Mouse (Mus musculus) hindbrain, embryonic 12.5 days (tissue): ENCODE measurements around the gene Gan. TPM values are rescaled to one million over a fixed set of nuclear protein-coding genes. Genes with fewer than 3 reads are reported as not detected.

Experiments used
- ATAC-seq: fragments of 200-750 bp; cut with Nextera tagmentation; 2 replicates; pipeline ENCODE4 v1.8.0; 2017; ENCODE audit warnings: moderate TSS enrichment; ENCODE audit not compliant: low FRiP score
- H3K27ac ChIP-seq: fragments of 300-500 bp; sonication (generic); 2 replicates; pipeline ENCODE4 v1.5.1; 2016; ENCODE audit warnings: mild to moderate bottlenecking
- H3K27me3 ChIP-seq: fragments of 300-500 bp; sonication (generic); 2 replicates; pipeline ENCODE4 v1.6.1; 2016; ENCODE audit warnings: mild to moderate bottlenecking
- H3K36me3 ChIP-seq: fragments of 300-500 bp; sonication (generic); 2 replicates; pipeline ENCODE4 v1.6.1; 2016; ENCODE audit warnings: mild to moderate bottlenecking
- H3K4me1 ChIP-seq: fragments of 300-500 bp; sonication (generic); 2 replicates; pipeline ENCODE4 v1.6.1; 2016
- H3K4me2 ChIP-seq: fragments of 300-500 bp; sonication (generic); replicated peaks from 2 replicates; pipeline ENCODE4 v1.6.1; 2016; ENCODE audit warnings: mild to moderate bottlenecking
- H3K4me3 ChIP-seq: fragments of 300-500 bp; sonication (generic); 2 replicates; pipeline ENCODE4 v1.5.1; 2016; ENCODE audit warnings: mild to moderate bottlenecking
- H3K9ac ChIP-seq: fragments of 300-500 bp; sonication (generic); 2 replicates; pipeline ENCODE4 v1.6.1; 2016; ENCODE audit warnings: mild to moderate bottlenecking, moderate library complexity
- H3K9me3 ChIP-seq: fragments of 300-500 bp; sonication (generic); replicated peaks from 2 replicates; pipeline ENCODE4 v1.6.1; 2016; ENCODE audit warnings: mild to moderate bottlenecking
- WGBS: fragments of 180-500 bp; shearing (Covaris S2); methylation state at CpG from one replicate; pipeline ENCODE4 v1.1.7; 2016; 5-methylcytosine and 5-hydroxymethylcytosine counted together
- polyA plus RNA-seq: library from polyadenylated mRNA; unstranded; fragments of >200 nt; fragmentation: Nextera tagmentation; extraction: Ambion mirVana; gene quantifications from 2 replicates; pipeline ENCODE4 v1.2.1, GENCODE M21; 2016

The Gan gene
- polyA plus RNA-seq, 1 experiment from 2014 or later, result 3.1 TPM

GRCm38 (mm10) chr8:117209150-117209549 lies 51.2 kb downstream of the Gan start:
- Histone ChIP-seq H3K9ac (no peak overlapping the region), H3K4me2 (no peak overlapping the region), H3K4me3 (no peak overlapping the region), H3K9me3 (no peaks in the 10 kb centered on the region), H3K4me1 (no peaks in the 10 kb centered on the region), H3K36me3 (peaks cover 13% of the 10 kb centered on the region), H3K27me3 (no peaks in the 10 kb centered on the region), H3K27ac (no peak overlapping the region)
- 95% methylated on average over 12 of the region's 12 CpGs for WGBS
- no peak for ATAC-seq

GRCm38 (mm10) chr8:117212100-117212499 lies 54.2 kb downstream of the Gan start:
- no peak overlapping the region for H3K4me2 ChIP-seq
- H3K9ac ChIP-seq, result no peak overlapping the region
- no peak for ATAC-seq
- no peaks in the 10 kb centered on the region for H3K4me1 ChIP-seq
- WGBS, result 91% methylated on average over 11 of the region's 11 CpGs
- H3K36me3 ChIP-seq, result 0 out of 2 replicates have a peak, but pooled peaks cover 15% of the 10 kb centered on the region
- no peak overlapping the region for H3K27ac ChIP-seq
- no peaks in the 10 kb centered on the region for H3K27me3 ChIP-seq
- H3K9me3 ChIP-seq, result no peaks in the 10 kb centered on the region
- H3K4me3 ChIP-seq, result no peak overlapping the region

- no peak for ATAC-seq
- Histone ChIP-seq H3K27me3 (no peaks in the 10 kb centered on the region), H3K27ac (no peak overlapping the region), H3K4me3 (no peak overlapping the region), H3K4me2 (no peak overlapping the region), H3K36me3 (0 out of 2 replicates have a peak, but pooled peaks cover 11% of the 10 kb centered on the region), H3K4me1 (no peaks in the 10 kb centered on the region), H3K9ac (no peak overlapping the region), H3K9me3 (no peaks in the 10 kb centered on the region)
- WGBS, result 95% methylated on average over 2 of the region's 2 CpGs
These were observed 59.8 kb downstream of the Gan start for GRCm38 (mm10) chr8:117217724-117218123.

GRCm38 (mm10) chr8:117222396-117222795 lies 64.5 kb downstream of the Gan start:
- WGBS, result 82% methylated on average over 6 of the region's 6 CpGs
- Histone ChIP-seq H3K4me3 (no peak overlapping the region), H3K27me3 (no peaks in the 10 kb centered on the region), H3K27ac (no peak overlapping the region), H3K9ac (no peak overlapping the region), H3K4me1 (0 out of 2 replicates have a peak, but pooled peaks cover 3% of the 10 kb centered on the region), H3K9me3 (no peaks in the 10 kb centered on the region), H3K4me2 (no peak overlapping the region), H3K36me3 (no peaks in the 10 kb centered on the region)
- ATAC-seq, result no peak

GRCm38 (mm10) chr8:117224630-117225029 lies 66.7 kb downstream of the Gan start:
- Histone ChIP-seq H3K4me3 (peak overlapping the region; percentile 25), H3K4me1 (0 out of 2 replicates have a peak, but pooled peaks cover 3% of the 10 kb centered on the region), H3K27me3 (no peaks in the 10 kb centered on the region), H3K36me3 (no peaks in the 10 kb centered on the region), H3K9ac (peak overlapping the region; percentile 35; the same call in 1 of the 2 replicates), H3K4me2 (peak overlapping the region; percentile 46), H3K9me3 (no peaks in the 10 kb centered on the region), H3K27ac (no peak overlapping the region)
- 12% methylated on average over 9 of the region's 9 CpGs for WGBS
- peak; percentile 78 for ATAC-seq

GRCm38 (mm10) chr8:117226306-117226705 lies 68.4 kb downstream of the Gan start:
- ATAC-seq, result no peak
- H3K4me1 ChIP-seq, result 0 out of 2 replicates have a peak, but pooled peaks cover 3% of the 10 kb centered on the region
- no peak overlapping the region for H3K9ac ChIP-seq
- H3K9me3 ChIP-seq, result no peaks in the 10 kb centered on the region
- no peak overlapping the region for H3K4me3 ChIP-seq
- WGBS, result 85% methylated on average over 12 of the region's 12 CpGs
- no peaks in the 10 kb centered on the region for H3K27me3 ChIP-seq
- no peak overlapping the region for H3K4me2 ChIP-seq
- no peaks in the 10 kb centered on the region for H3K36me3 ChIP-seq
- no peak overlapping the region for H3K27ac ChIP-seq

GRCm38 (mm10) chr8:117227339-117227738 lies 69.4 kb downstream of the Gan start:
- Histone ChIP-seq H3K9me3 (no peaks in the 10 kb centered on the region), H3K27me3 (no peaks in the 10 kb centered on the region), H3K36me3 (no peaks in the 10 kb centered on the region), H3K4me1 (0 out of 2 replicates have a peak, but pooled peaks cover 3% of the 10 kb centered on the region), H3K27ac (no peak overlapping the region), H3K4me2 (no peak overlapping the region), H3K4me3 (no peak overlapping the region), H3K9ac (no peak overlapping the region)
- 90% methylated on average over 2 of the region's 2 CpGs for WGBS
- ATAC-seq, result no peak

- H3K4me1 ChIP-seq, result no peaks in the 10 kb centered on the region
- no peak overlapping the region for H3K4me3 ChIP-seq
- 85% methylated on average over 7 of the region's 7 CpGs for WGBS
- H3K36me3 ChIP-seq, result no peaks in the 10 kb centered on the region
- ATAC-seq, result no peak
- H3K27me3 ChIP-seq, result no peaks in the 10 kb centered on the region
- H3K4me2 ChIP-seq, result no peak overlapping the region
- no peaks in the 10 kb centered on the region for H3K9me3 ChIP-seq
- no peak overlapping the region for H3K9ac ChIP-seq
- H3K27ac ChIP-seq, result no peak overlapping the region
These were observed 75.3 kb downstream of the Gan start for GRCm38 (mm10) chr8:117233199-117233598.

GRCm38 (mm10) chr8:117236531-117236930 lies 78.6 kb downstream of the Gan start:
- Histone ChIP-seq H3K9ac (no peak overlapping the region), H3K4me1 (no peaks in the 10 kb centered on the region), H3K4me3 (no peak overlapping the region), H3K4me2 (no peak overlapping the region), H3K36me3 (no peaks in the 10 kb centered on the region), H3K9me3 (no peaks in the 10 kb centered on the region), H3K27ac (no peak overlapping the region), H3K27me3 (no peaks in the 10 kb centered on the region)
- no peak for ATAC-seq
- 96% methylated on average over 4 of the region's 4 CpGs for WGBS

GRCm38 (mm10) chr8:117240326-117240725 lies 82.4 kb downstream of the Gan start:
- Histone ChIP-seq H3K4me3 (no peak overlapping the region), H3K9me3 (no peaks in the 10 kb centered on the region), H3K27ac (no peak overlapping the region), H3K9ac (no peak overlapping the region), H3K4me1 (no peaks in the 10 kb centered on the region; the same call in 1 of the 2 replicates), H3K27me3 (no peaks in the 10 kb centered on the region), H3K36me3 (no peaks in the 10 kb centered on the region), H3K4me2 (no peak overlapping the region)
- 90% methylated on average over 5 of the region's 5 CpGs for WGBS
- no peak for ATAC-seq

- no peak for ATAC-seq
- Histone ChIP-seq H3K4me3 (no peak overlapping the region), H3K27me3 (no peaks in the 10 kb centered on the region), H3K9ac (no peak overlapping the region), H3K27ac (no peak overlapping the region), H3K36me3 (no peaks in the 10 kb centered on the region), H3K4me1 (no peaks in the 10 kb centered on the region; the same call in 1 of the 2 replicates), H3K9me3 (no peaks in the 10 kb centered on the region), H3K4me2 (no peak overlapping the region)
- WGBS, result 80% methylated on average over 5 of the region's 5 CpGs
These were observed 83.0 kb downstream of the Gan start for GRCm38 (mm10) chr8:117240841-117241494.

GRCm38 (mm10) chr8:117241848-117242247 lies 83.9 kb downstream of the Gan start:
- Histone ChIP-seq H3K9ac (no peak overlapping the region), H3K4me3 (no peak overlapping the region), H3K27ac (no peak overlapping the region), H3K4me1 (no peaks in the 10 kb centered on the region; the same call in 1 of the 2 replicates), H3K27me3 (no peaks in the 10 kb centered on the region), H3K9me3 (no peaks in the 10 kb centered on the region), H3K36me3 (no peaks in the 10 kb centered on the region), H3K4me2 (no peak overlapping the region)
- 40% methylated on average over 3 of the region's 3 CpGs for WGBS
- no peak for ATAC-seq

- Histone ChIP-seq H3K27ac (no peak overlapping the region), H3K36me3 (no peaks in the 10 kb centered on the region), H3K9me3 (no peaks in the 10 kb centered on the region), H3K9ac (no peak overlapping the region), H3K4me1 (no peaks in the 10 kb centered on the region; the same call in 1 of the 2 replicates), H3K27me3 (no peaks in the 10 kb centered on the region), H3K4me3 (no peak overlapping the region), H3K4me2 (no peak overlapping the region)
- no peak for ATAC-seq
- WGBS, result 79% methylated on average over 6 of the region's 6 CpGs
These were observed 84.4 kb downstream of the Gan start for GRCm38 (mm10) chr8:117242286-117242685.
